Mouse (Mus musculus): Measurements from ENCODE around the gene Nsl1.

DNA sequence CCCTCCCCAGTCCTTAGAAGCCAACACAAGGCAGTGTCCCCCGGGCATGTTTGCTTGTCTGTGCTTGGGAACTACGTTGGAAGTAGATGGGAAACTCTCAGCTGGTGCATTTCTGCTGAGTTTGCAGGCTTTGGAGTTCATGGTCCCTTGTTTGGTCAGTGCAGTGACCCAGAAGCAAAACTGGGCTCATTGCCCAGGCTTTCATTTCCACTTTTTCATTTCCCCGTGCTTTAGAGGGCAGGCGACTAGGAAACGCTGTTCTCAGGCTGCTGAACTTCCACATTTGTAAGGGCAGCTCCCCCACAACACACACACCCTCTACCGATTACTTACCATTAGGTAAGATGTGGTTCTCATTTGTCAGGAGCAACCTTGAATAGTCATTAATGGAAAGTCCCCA lies 10.2 kb downstream of the Nsl1 start:
- TF ChIP-seq CTCF (IDR thresholded peaks at IDR 0.05; ENCODE audit: low read depth), result no peak
- no peak for TF ChIP-seq EP300 (IDR thresholded peaks at IDR 0.05; ENCODE audit: low read depth)

Data from liver, embryonic 14.5 days (tissue).